Mouse (Mus musculus) kidney, postnatal 0 days (tissue): ENCODE data around the gene Robo2. TPM values are rescaled to one million over a fixed set of nuclear protein-coding genes. Genes with fewer than 3 reads are reported as not detected.
A peak's percentile ranks its signal among the peaks of the same experiment; 100 is the strongest.
"Not testable (repeated sequence)": the region's sequence is repeated elsewhere in the genome, so short reads cannot be mapped to it uniquely, and the experiment has no call there.

Experiments
- ATAC-seq: fragments of 200-750 bp; cut with Nextera tagmentation; replicated peaks from 2 replicates; pipeline ENCODE4 v1.8.0; 2017; ENCODE audit warnings: low read depth, moderate number of reproducible peaks, moderate TSS enrichment, moderate library complexity; ENCODE audit not compliant: low FRiP score
- DNase-seq: peaks from one replicate; pipeline ENCODE4 v3.0.0-alpha.2; 2016; ENCODE audit warnings: low spot score
- H3K27ac ChIP-seq: fragments of 300-500 bp; sonication (generic); 2 replicates; pipeline ENCODE4 v1.5.1; 2014; ENCODE audit warnings: mild to moderate bottlenecking
- H3K27me3 ChIP-seq: fragments of 300-500 bp; sonication (generic); 2 replicates; pipeline ENCODE4 v1.6.1; 2014; ENCODE audit warnings: low read length, mixed read lengths; ENCODE audit not compliant: insufficient read depth
- H3K36me3 ChIP-seq: fragments of 300-500 bp; sonication (generic); 2 replicates; pipeline ENCODE4 v1.6.1; 2014; ENCODE audit warnings: low read length, mixed read lengths; ENCODE audit not compliant: insufficient read depth
- H3K4me1 ChIP-seq: fragments of 300-500 bp; sonication (generic); replicated peaks from 2 replicates; pipeline ENCODE4 v1.6.1; 2014; ENCODE audit warnings: antibody characterized with exemption, low read length, mixed read lengths; ENCODE audit not compliant: insufficient read depth
- H3K4me2 ChIP-seq: fragments of 300-500 bp; sonication (generic); 2 replicates; pipeline ENCODE4 v1.6.1; 2014; ENCODE audit warnings: mild to moderate bottlenecking, low read length, moderate library complexity, mixed read lengths
- H3K4me3 ChIP-seq: fragments of 300-500 bp; sonication (generic); replicated peaks from 2 replicates; pipeline ENCODE4 v1.5.1; 2014; ENCODE audit warnings: low read depth, low read length
- H3K9ac ChIP-seq: fragments of 300-500 bp; sonication (generic); 2 replicates; pipeline ENCODE4 v1.6.1; 2014; ENCODE audit warnings: low read depth, low read length
- H3K9me3 ChIP-seq: fragments of 300-500 bp; sonication (generic); replicated peaks from 2 replicates; pipeline ENCODE4 v1.6.1; 2016; ENCODE audit warnings: low read length, inconsistent platforms, mixed read lengths
- CTCF ChIP-seq: IDR thresholded peaks from 2 replicates; pipeline ENCODE4 v1.5.1; 2016; ENCODE audit warnings: antibody characterized with exemption, low read depth, mild to moderate bottlenecking, moderate library complexity
- WGBS: fragments of 180-500 bp; shearing (Covaris S2); extraction: QIAGEN DNeasy Blood & Tissue Kit; methylation state at CpG from one replicate; pipeline ENCODE4 v1.1.7; 2014; 5-methylcytosine and 5-hydroxymethylcytosine counted together
- polyA plus RNA-seq: library from polyadenylated mRNA; unstranded; fragments of >200 nt; fragmentation: Nextera tagmentation; extraction: Ambion mirVana; gene quantifications from 2 replicates; pipeline ENCODE4 v1.2.1, GENCODE M21; 2015

The Robo2 gene
- polyA plus RNA-seq, 1 experiment from 2014 or later: 30.7 TPM

DNA sequence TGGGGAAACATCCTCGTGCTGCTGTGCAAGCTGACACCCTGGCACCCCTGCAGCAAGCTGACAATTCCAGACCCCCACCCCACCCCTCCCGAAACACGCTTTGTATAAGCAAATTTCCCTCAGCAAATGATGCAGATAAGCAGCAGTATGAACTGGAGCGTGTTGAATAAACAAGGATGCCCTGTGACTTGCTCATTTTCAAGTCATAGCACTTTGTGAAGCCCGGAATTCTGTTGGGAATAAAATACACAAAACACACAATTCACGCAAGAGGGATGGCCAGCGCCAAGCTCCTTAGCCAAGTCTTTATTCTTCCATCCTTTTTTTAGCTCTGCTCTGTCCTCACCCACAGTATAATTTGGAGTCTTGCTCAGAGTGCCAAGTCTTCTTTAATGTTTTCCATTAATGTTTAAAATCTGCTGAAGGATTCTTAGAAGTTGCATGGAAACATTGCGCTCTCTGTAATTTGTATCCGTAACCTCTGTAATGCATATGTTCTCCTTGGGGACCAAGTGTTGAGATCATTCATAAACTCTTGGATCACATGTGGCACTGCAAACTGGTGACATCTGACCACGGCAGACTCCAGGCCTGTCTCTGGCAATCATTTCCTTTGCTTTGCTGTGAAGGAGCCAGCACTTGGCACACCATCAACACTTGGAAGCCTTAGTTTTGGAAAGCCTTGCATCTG is 356.4 kb downstream of the Robo2 start:
- H3K4me3 ChIP-seq: no peak overlapping the region
- H3K27me3 ChIP-seq: no peaks in the 10 kb centered on the region
- DNase-seq (no peak), ATAC-seq (no peak)
- H3K9ac ChIP-seq: no peak overlapping the region
- TF ChIP-seq CTCF: no peak
- H3K4me1 ChIP-seq: no peaks in the 10 kb centered on the region
- WGBS: 66% methylated on average over 10 of the region's 10 CpGs
- no peaks in the 10 kb centered on the region for H3K36me3 ChIP-seq
- no peak overlapping the region for H3K4me2 ChIP-seq
- no peak overlapping the region for H3K27ac ChIP-seq
- H3K9me3 ChIP-seq: no peaks in the 10 kb centered on the region

DNA sequence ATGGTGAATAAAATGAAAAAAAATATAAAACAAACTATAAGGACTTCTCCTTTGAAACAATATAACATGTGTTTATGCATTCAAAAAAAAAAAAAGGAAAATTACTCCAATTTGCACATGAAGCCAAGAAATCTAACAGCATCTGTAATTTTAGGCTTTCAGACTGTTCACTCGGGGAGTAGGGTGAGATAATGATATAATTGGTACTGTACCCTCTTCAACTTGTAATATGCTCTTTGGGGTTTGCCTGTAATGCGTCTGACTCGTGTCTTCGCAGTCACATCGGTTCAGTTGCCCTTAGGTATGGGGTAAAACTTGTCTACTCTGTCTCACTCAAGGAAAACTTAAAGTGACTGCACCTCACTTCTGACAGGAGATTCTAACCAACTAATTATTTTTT is 362.2 kb downstream of the Robo2 start:
- DNase-seq (no peak), ATAC-seq (no peak)
- 81% methylated on average over 5 of the region's 5 CpGs for WGBS
- Histone ChIP-seq H3K4me3 (no peak overlapping the region), H3K9ac (no peak overlapping the region), H3K4me1 (no peaks in the 10 kb centered on the region), H3K9me3 (no peaks in the 10 kb centered on the region), H3K36me3 (no peaks in the 10 kb centered on the region), H3K27me3 (no peaks in the 10 kb centered on the region), H3K27ac (no peak overlapping the region), H3K4me2 (no peak overlapping the region)
- TF ChIP-seq CTCF: no peak

DNA sequence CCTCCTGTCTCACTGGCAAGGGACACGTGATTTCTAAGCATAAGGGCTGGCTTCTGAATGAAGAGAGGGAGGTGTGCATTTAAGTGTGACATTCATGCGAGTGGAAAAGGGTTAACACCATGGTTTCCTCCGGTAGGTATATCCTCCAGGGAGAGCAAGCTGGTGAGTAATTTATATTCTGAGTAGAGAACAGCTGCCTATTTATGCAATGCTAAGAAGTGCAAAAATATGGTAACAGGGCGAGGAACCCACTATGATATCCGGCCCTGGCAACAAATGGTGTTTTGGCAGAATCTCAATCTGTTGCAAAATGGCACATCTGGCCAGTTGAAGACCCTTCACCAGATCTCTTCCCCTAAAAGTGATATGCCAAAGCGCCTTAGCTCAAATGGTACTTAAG is 362.6 kb downstream of the Robo2 start:
- Histone ChIP-seq H3K4me2 (no peak overlapping the region), H3K27ac (no peak overlapping the region), H3K36me3 (no peaks in the 10 kb centered on the region), H3K27me3 (no peaks in the 10 kb centered on the region), H3K4me3 (no peak overlapping the region), H3K9ac (no peak overlapping the region), H3K9me3 (no peaks in the 10 kb centered on the region), H3K4me1 (no peaks in the 10 kb centered on the region)
- ATAC-seq: no peak
- 57% methylated on average over 6 of the region's 6 CpGs for WGBS
- no peak for TF ChIP-seq CTCF
- no peak for DNase-seq

DNA sequence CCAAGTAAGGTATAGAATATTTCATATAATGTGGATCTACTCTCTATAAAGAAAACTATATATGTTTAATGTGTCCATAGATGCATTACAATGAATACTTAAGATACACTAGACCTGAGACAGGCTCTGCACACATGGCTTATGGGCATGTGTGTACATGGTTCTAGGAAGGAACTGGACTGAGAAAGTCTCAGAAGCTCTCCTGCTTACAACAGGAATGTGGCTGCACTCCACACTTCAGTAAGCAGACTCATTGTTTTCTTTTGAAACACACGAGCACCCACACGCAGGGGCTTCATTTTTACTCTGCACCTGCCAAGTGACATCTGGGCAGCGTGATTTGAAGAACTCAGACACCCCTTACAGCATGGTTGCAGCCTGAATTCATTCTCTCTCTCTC is 364.4 kb downstream of the Robo2 start:
- no peak overlapping the region for H3K27ac ChIP-seq
- ATAC-seq (no peak), DNase-seq (peak; percentile 44)
- no peaks in the 10 kb centered on the region for H3K27me3 ChIP-seq
- no peak overlapping the region for H3K4me2 ChIP-seq
- no peak overlapping the region for H3K9ac ChIP-seq
- TF ChIP-seq CTCF: no peak
- WGBS: 26% methylated on average over 3 of the region's 3 CpGs
- H3K4me3 ChIP-seq: no peak overlapping the region
- no peaks in the 10 kb centered on the region for H3K4me1 ChIP-seq
- no peaks in the 10 kb centered on the region for H3K9me3 ChIP-seq
- no peaks in the 10 kb centered on the region for H3K36me3 ChIP-seq

DNA sequence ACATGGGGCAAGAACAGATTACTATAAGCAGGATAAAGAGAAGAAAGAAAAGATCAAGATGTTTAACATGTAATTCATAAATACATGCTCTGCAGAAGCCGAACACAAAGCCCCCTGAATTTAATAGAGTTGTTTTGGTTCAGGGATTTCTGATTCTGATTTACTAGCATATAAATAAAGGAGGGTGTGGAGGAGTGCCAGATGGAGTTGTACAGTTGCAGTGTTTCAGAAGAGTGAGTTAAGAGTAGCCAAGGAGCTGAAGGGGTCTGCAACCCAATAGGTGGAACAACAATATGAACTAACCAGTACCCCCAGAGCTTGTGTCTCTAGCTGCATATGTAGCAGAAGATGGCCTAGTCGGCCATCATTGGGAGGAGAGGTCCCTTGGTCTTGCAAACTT is 370.8 kb downstream of the Robo2 start:
- ATAC-seq, H3K4me3 ChIP-seq, H3K4me1 ChIP-seq, H3K9ac ChIP-seq, H3K9me3 ChIP-seq, H3K4me2 ChIP-seq, H3K27me3 ChIP-seq, H3K36me3 ChIP-seq, H3K27ac ChIP-seq: not testable (repeated sequence)
- WGBS: 24% methylated on average over 2 of the region's 2 CpGs
- peak; percentile 72 for DNase-seq

DNA sequence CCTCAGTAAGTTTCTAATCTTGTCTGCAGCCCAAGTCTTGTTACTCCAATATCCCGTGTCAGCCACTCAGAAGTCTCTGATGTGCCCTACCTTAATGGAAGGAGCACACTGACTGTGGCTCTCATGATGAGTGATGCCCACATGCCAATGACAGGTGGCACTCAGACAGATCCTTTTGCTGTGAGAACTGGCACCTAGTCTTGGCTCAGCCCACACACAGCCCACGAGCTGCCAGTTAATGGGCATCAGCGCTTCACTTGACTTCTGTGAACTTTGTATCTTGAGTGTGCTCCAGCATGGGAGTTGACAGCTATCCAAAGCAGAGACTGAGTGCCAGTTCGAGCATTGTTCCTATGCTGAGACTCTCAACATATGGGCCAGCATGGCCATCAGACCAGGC is 383.8 kb downstream of the Robo2 start:
- H3K4me1 ChIP-seq: no peaks in the 10 kb centered on the region
- no peak overlapping the region for H3K9ac ChIP-seq
- H3K36me3 ChIP-seq: no peaks in the 10 kb centered on the region
- H3K4me2 ChIP-seq: no peak overlapping the region
- no peak overlapping the region for H3K27ac ChIP-seq
- 70% methylated on average over 4 of the region's 4 CpGs for WGBS
- no peaks in the 10 kb centered on the region for H3K27me3 ChIP-seq
- no peak for TF ChIP-seq CTCF
- H3K4me3 ChIP-seq: no peak overlapping the region
- ATAC-seq: no peak
- H3K9me3 ChIP-seq: no peaks in the 10 kb centered on the region
- no peak for DNase-seq
